Mouse (Mus musculus) midbrain, embryonic 10.5 days (tissue): Measurements from ENCODE around the gene Krtap4-1. TPM values are rescaled to one million over a fixed set of nuclear protein-coding genes. Genes with fewer than 3 reads are reported as not detected.
"Not testable (repeated sequence)": the region's sequence is repeated elsewhere in the genome, so short reads cannot be mapped to it uniquely, and the experiment has no call there.

Source experiments
- DNase-seq: peaks from one replicate; pipeline ENCODE4 v3.0.0-alpha.2; 2017; ENCODE audit warnings: low spot score
- H3K27ac ChIP-seq: fragments of 300-500 bp; sonication (generic); replicated peaks from 2 replicates; pipeline ENCODE4 v1.5.1; 2016; ENCODE audit warnings: mild to moderate bottlenecking
- H3K27me3 ChIP-seq: fragments of 300-500 bp; sonication (generic); 2 replicates; pipeline ENCODE4 v1.6.1; 2016; ENCODE audit warnings: low read depth, mild to moderate bottlenecking; ENCODE audit not compliant: poor library complexity, severe bottlenecking
- H3K36me3 ChIP-seq: fragments of 300-500 bp; sonication (generic); 2 replicates; pipeline ENCODE4 v1.6.1; 2016; ENCODE audit warnings: mild to moderate bottlenecking, moderate library complexity
- H3K4me1 ChIP-seq: fragments of 300-500 bp; sonication (generic); 2 replicates; pipeline ENCODE4 v1.6.1; 2016
- H3K4me3 ChIP-seq: fragments of 300-500 bp; sonication (generic); 2 replicates; pipeline ENCODE4 v1.5.1; 2016; ENCODE audit warnings: mild to moderate bottlenecking, moderate library complexity
- H3K9me3 ChIP-seq: fragments of 300-500 bp; sonication (generic); replicated peaks from 2 replicates; pipeline ENCODE4 v1.6.1; 2016; ENCODE audit warnings: mild to moderate bottlenecking
- WGBS: fragments of 180-500 bp; shearing (Covaris S2); methylation state at CpG from one replicate; pipeline ENCODE4 v1.1.7; 2016; 5-methylcytosine and 5-hydroxymethylcytosine counted together
- polyA plus RNA-seq: library from polyadenylated mRNA; unstranded; fragments of >200 nt; fragmentation: Nextera tagmentation; extraction: Ambion mirVana; gene quantifications from 2 replicates; pipeline ENCODE4 v1.2.1, GENCODE M21; 2016

Gene Krtap4-1
- polyA plus RNA-seq, 1 experiment from 2014 or later, result not detected

- H3K27me3 ChIP-seq, result no peaks in the 10 kb centered on the region
- 71% methylated on average over 2 of the region's 2 CpGs for WGBS
- no peak overlapping the region for H3K27ac ChIP-seq
- H3K36me3 ChIP-seq, result no peaks in the 10 kb centered on the region
- peaks cover 5% of the 10 kb centered on the region for H3K4me1 ChIP-seq
- no peak overlapping the region for H3K4me3 ChIP-seq
- H3K9me3 ChIP-seq, result no peaks in the 10 kb centered on the region
- no peak for DNase-seq
Observed at GRCm38 (mm10) chr11:99633293-99633692, 5.3 kb upstream of the Krtap4-1 start.

GRCm38 (mm10) chr11:99630890-99631289 is 2.9 kb upstream of the Krtap4-1 start:
- peaks cover 5% of the 10 kb centered on the region for H3K4me1 ChIP-seq
- H3K27ac ChIP-seq, result no peak overlapping the region
- no peaks in the 10 kb centered on the region for H3K36me3 ChIP-seq
- no peaks in the 10 kb centered on the region for H3K9me3 ChIP-seq
- no peak overlapping the region for H3K4me3 ChIP-seq
- no peaks in the 10 kb centered on the region for H3K27me3 ChIP-seq
- DNase-seq, result no peak
- 81% methylated on average over 3 of the region's 3 CpGs for WGBS

- no peak for DNase-seq
- 87% methylated on average over 2 of the region's 2 CpGs for WGBS
Observed at GRCm38 (mm10) chr11:99620335-99620734, 7.7 kb downstream of the Krtap4-1 start, which contains the start of gene Gm11562. Gene Gm11562 (minus strand): TSS chr11:99620435.

GRCm38 (mm10) chr11:99614796-99615363 is 13.2 kb downstream of the Krtap4-1 start, which contains the start of gene Krtap2-4:
Gene Krtap2-4 (minus strand): TSS chr11:99614846.
- Histone ChIP-seq H3K4me3 (no peak within 1 kb of the TSS), H3K9me3 (no peaks in the 10 kb centered on the region), H3K27me3 (no peaks in the 10 kb centered on the region), H3K27ac (no peak within 1 kb of the TSS), H3K4me1 (no peaks in the 10 kb centered on the region), H3K36me3 (no peaks in the 10 kb centered on the region)
- WGBS, result 76% methylated on average over 3 of the region's 3 CpGs
- no peak for DNase-seq

More at GRCm38 (mm10) chr11:99620335-99620734, 7.7 kb downstream of the Krtap4-1 start, which contains the start of gene Gm11562:
- Histone ChIP-seq H3K36me3 (no peaks in the 10 kb centered on the region), H3K9me3 (no peaks in the 10 kb centered on the region), H3K4me3 (no peak within 1 kb of the TSS), H3K4me1 (no peaks in the 10 kb centered on the region), H3K27ac (no peak within 1 kb of the TSS), H3K27me3 (no peaks in the 10 kb centered on the region)

GRCm38 (mm10) chr11:99610089-99610488 is 17.9 kb downstream of the Krtap4-1 start, which contains the start of gene Gm11937:
Gene Gm11937 (minus strand): TSS chr11:99610189.
- H3K27me3 ChIP-seq, H3K9me3 ChIP-seq, H3K4me3 ChIP-seq, H3K4me1 ChIP-seq, H3K27ac ChIP-seq, H3K36me3 ChIP-seq, DNase-seq: not testable (repeated sequence)
- WGBS, result 81% methylated on average over 2 of the region's 2 CpGs

- no peaks in the 10 kb centered on the region for H3K9me3 ChIP-seq
- no peaks in the 10 kb centered on the region for H3K36me3 ChIP-seq
- H3K27ac ChIP-seq, result no peak overlapping the region
- no peaks in the 10 kb centered on the region for H3K27me3 ChIP-seq
- 79% methylated on average over 1 of the region's 1 CpGs for WGBS
- DNase-seq, result no peak
- H3K4me1 ChIP-seq, result no peaks in the 10 kb centered on the region
- no peak overlapping the region for H3K4me3 ChIP-seq
Observed at GRCm38 (mm10) chr11:99609126-99609525, 18.9 kb downstream of the Krtap4-1 start.

GRCm38 (mm10) chr11:99603208-99603607 is 24.8 kb downstream of the Krtap4-1 start, which contains the start of gene Gm11938:
Gene Gm11938 (minus strand): TSS chr11:99603308.
- not testable (repeated sequence) for H3K27me3 ChIP-seq, H3K4me3 ChIP-seq, H3K27ac ChIP-seq, DNase-seq, H3K9me3 ChIP-seq, H3K36me3 ChIP-seq, H3K4me1 ChIP-seq
- 76% methylated on average over 1 of the region's 1 CpGs for WGBS

- 87% methylated on average over 6 of the region's 6 CpGs for WGBS
- not testable (repeated sequence) for DNase-seq, H3K4me1 ChIP-seq, H3K27me3 ChIP-seq, H3K4me3 ChIP-seq, H3K36me3 ChIP-seq, H3K27ac ChIP-seq, H3K9me3 ChIP-seq
Observed at GRCm38 (mm10) chr11:99597742-99598141, 30.3 kb downstream of the Krtap4-1 start, which contains the start of gene Krtap9-3. Gene Krtap9-3 (minus strand): TSS chr11:99598105.

- Histone ChIP-seq H3K9me3 (no peaks in the 10 kb centered on the region), H3K4me3 (no peak within 1 kb of the TSS), H3K36me3 (no peaks in the 10 kb centered on the region), H3K4me1 (no peaks in the 10 kb centered on the region), H3K27me3 (no peaks in the 10 kb centered on the region), H3K27ac (no peak within 1 kb of the TSS)
- 86% methylated on average over 6 of the region's 6 CpGs for WGBS
- no peak for DNase-seq
Observed at GRCm38 (mm10) chr11:99590981-99591380, 37.1 kb downstream of the Krtap4-1 start, which contains the start of gene Krtap1-3. Gene Krtap1-3 (minus strand): TSS chr11:99591339.

GRCm38 (mm10) chr11:99585096-99585495 is 42.9 kb downstream of the Krtap4-1 start:
- no peak for DNase-seq
- WGBS, result 93% methylated on average over 7 of the region's 7 CpGs
- H3K27ac ChIP-seq, result no peak overlapping the region
- no peaks in the 10 kb centered on the region for H3K9me3 ChIP-seq
- no peaks in the 10 kb centered on the region for H3K27me3 ChIP-seq
- no peaks in the 10 kb centered on the region for H3K4me1 ChIP-seq
- no peak overlapping the region for H3K4me3 ChIP-seq
- no peaks in the 10 kb centered on the region for H3K36me3 ChIP-seq

GRCm38 (mm10) chr11:99583245-99583704 is 44.8 kb downstream of the Krtap4-1 start, which contains the start of gene Krtap1-4:
Gene Krtap1-4 (minus strand): TSS chr11:99583654.
- H3K27me3 ChIP-seq, result no peaks in the 10 kb centered on the region
- DNase-seq, result no peak
- no peak within 1 kb of the TSS for H3K4me3 ChIP-seq
- H3K36me3 ChIP-seq, result no peaks in the 10 kb centered on the region
- H3K27ac ChIP-seq, result no peak within 1 kb of the TSS
- no peaks in the 10 kb centered on the region for H3K9me3 ChIP-seq
- H3K4me1 ChIP-seq, result no peaks in the 10 kb centered on the region
- WGBS, result 87% methylated on average over 5 of the region's 5 CpGs

GRCm38 (mm10) chr11:99581564-99581963 is 46.5 kb downstream of the Krtap4-1 start:
- H3K9me3 ChIP-seq, result no peaks in the 10 kb centered on the region
- H3K36me3 ChIP-seq, result no peaks in the 10 kb centered on the region
- H3K27ac ChIP-seq, result no peak overlapping the region
- no peaks in the 10 kb centered on the region for H3K27me3 ChIP-seq
- H3K4me3 ChIP-seq, result no peak overlapping the region
- DNase-seq, result no peak
- H3K4me1 ChIP-seq, result no peaks in the 10 kb centered on the region
- WGBS, result 90% methylated on average over 6 of the region's 6 CpGs

GRCm38 (mm10) chr11:99581051-99581450 is 47.0 kb downstream of the Krtap4-1 start:
- no peak overlapping the region for H3K27ac ChIP-seq
- 93% methylated on average over 5 of the region's 5 CpGs for WGBS
- H3K4me3 ChIP-seq, result no peak overlapping the region
- no peak for DNase-seq
- no peaks in the 10 kb centered on the region for H3K36me3 ChIP-seq
- no peaks in the 10 kb centered on the region for H3K4me1 ChIP-seq
- no peaks in the 10 kb centered on the region for H3K9me3 ChIP-seq
- H3K27me3 ChIP-seq, result no peaks in the 10 kb centered on the region
